12 mouse cellular contexts compared by ENCODE assay signal in genomic region chr19:57975201-57975600, GRCm38 (mm10).
"Had no signal": no experiment of that assay in that cellular context is flagged by ENCODE, and none has a peak within 500 bp of the region (broad histone marks: within the 10 kb centered on the region; RNA-seq: fewer than 3 reads in every experiment).

No protein-coding gene starts in this region.

- DNase-seq: gastrocnemius, adult 2 months; gastrocnemius, postnatal 10 days; gastrocnemius, postnatal 25 days; heart, adult 2 months; heart, postnatal 4 days; kidney, adult 18-20 months; kidney, adult 8-10 months; kidney, postnatal 10 days; kidney, postnatal 25 days; kidney, postnatal 4 days; liver; liver, embryonic 13.5 days had no signal
